Mouse (Mus musculus): ENCODE results near the gene Ccdc149. TPM values are rescaled to one million over a fixed set of nuclear protein-coding genes. Genes with fewer than 3 reads are reported as not detected.

The Ccdc149 gene
- polyA plus RNA-seq (2014; fragmentation: Illumina TruSeq; extraction: RNeasy Lipid Tissue Mini Kit (QIAGEN cat#74804); ENCODE audit: low read depth, low replicate concordance), result 10.8 TPM

DNA sequence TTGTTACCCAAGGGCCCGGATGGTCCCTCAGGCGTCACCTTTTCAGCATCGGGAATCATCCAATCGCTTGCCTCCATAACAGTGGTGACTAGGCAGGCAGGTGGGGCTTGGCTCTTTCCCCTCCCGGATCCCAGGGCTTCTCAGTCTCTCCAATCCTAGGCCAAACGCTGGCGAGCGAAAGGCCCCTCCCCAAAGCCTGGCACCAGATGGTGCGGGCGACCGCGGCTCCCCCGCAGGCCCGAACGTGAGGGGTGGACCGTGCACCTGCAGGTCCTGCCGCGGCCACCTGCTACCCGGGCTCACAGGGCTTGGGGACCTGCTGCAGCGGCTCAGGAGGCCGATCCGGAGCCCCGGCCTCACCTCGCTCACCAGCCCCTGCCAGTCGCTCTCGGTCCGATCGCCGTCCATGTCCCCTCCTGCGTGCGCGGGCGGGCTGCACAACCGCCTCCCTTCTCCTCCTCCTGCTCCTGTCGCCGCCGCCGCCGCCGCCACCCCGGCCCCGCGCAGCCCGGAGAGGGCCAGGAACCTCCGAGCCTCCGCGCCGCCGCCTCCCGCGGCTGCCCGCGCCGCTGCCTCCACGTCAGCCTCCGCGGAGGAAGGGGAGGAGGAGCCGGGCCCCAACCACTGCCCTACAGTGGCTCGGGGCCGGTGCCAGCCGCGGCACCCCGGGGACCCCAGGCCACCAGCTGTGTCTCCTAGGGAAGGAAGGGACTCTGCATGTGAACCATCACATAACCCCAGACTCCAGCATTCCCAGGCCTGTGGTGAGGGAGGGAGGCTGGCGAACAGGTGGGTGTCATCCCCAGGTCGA lies at the start of gene Ccdc149:
Ccdc149 (minus strand) TSS at position 531 of the 811 bp plus-strand sequence.

DNA sequence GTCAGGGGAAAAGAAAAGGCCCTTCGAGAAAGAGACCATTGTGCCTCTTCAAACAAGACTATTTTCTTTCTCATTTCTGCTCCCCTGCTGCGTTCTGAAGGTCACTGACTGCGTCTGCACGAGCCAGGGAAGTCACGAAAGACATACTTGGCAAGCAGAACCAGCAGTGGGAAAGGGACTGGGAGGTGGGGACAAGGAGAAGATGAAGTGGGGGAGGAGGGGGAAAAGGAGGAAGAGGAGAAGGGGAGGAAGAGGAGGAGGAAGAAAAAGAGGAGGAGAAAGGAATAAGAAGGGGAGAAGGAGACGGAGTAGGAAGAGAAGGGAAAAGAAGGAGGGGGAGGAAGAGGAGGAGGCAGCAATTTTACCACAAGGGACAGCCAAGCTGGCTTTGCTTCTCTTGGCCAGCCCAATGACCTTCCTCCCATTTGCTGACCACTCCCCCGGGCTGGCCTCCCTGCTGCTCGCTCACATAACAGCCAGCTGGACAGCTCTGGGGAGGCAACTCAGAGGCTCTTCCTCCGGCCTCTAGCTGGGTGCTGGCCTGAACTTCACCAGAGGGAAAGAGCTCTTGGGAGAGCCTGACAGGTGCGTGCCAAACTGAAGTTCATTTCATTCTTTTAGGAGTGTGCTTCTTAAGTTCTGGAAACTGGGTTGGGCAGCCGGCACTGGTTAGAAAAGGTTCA lies 107.7 kb downstream of the Ccdc149 start, which contains the start of gene Sod3:
Sod3 (plus strand) TSS at position 324 of the 683 bp plus-strand sequence.

Other genes starting within 250 kb of the Ccdc149 start
- gene Sod3, start 107.7 kb downstream of the Ccdc149 start, polyA plus RNA-seq (2014; fragmentation: Illumina TruSeq; extraction: RNeasy Lipid Tissue Mini Kit (QIAGEN cat#74804); ENCODE audit: low read depth, low replicate concordance), result 2.5 TPM
- 1.5 TPM for gene Lgi2, start 94.9 kb upstream of the Ccdc149 start, polyA plus RNA-seq (2014; fragmentation: Illumina TruSeq; extraction: RNeasy Lipid Tissue Mini Kit (QIAGEN cat#74804); ENCODE audit: low read depth, low replicate concordance)
- 61.2 TPM for gene Sepsecs, start 198.2 kb upstream of the Ccdc149 start, polyA plus RNA-seq (2014; fragmentation: Illumina TruSeq; extraction: RNeasy Lipid Tissue Mini Kit (QIAGEN cat#74804); ENCODE audit: low read depth, low replicate concordance)